Mouse (Mus musculus) megakaryocyte progenitor cell, adult 5-6 weeks (primary cell): ENCODE data around the gene Zc3h15. TPM values are rescaled to one million over a fixed set of nuclear protein-coding genes. Genes with fewer than 3 reads are reported as not detected.

Experiments
- ATAC-seq: replicated peaks from 2 replicates; pipeline ENCODE4 v1.8.0; 2016; ENCODE audit warnings: mild to moderate bottlenecking, moderate TSS enrichment, inconsistent platforms; ENCODE audit not compliant: poor library complexity
- total RNA-seq, 2 experiments: library from RNA; stranded (forward) in 1 of 2; stranded (reverse) in 1 of 2; fragments of 157-497, 149-512 nt in 1 of 2; fragments of 200-1000 nt in 1 of 2; gene quantifications; 2 replicates each; pipeline versions ENCODE4 v1.2.3 to v1.2.4; 2015 to 2017

Gene Zc3h15
- total RNA-seq, 2 experiments from 2014 or later, result 130 to 174 TPM

DNA sequence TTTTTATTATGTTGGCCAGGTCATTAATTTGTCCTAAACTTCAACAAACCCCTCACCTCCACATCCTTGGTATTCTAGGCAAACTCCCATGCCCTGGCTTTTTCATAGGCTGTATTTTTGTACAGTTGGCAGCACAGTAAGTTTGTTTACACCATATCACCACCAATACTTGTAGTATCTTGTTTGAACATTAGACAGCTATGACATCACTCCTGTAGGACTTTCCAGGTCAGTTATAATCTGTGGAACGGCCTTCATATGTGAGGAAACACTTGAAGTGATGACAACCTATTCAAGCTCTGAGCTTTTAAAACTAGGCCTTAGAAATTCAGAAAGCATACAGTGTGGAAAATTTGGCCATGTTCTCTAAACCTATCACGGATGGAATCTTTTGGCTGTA is 29.6 kb downstream of the Zc3h15 start:
- no peak for ATAC-seq

- no peak for ATAC-seq
Measured at GRCm38 (mm10) chr2:83674421-83674820, 30.2 kb downstream of the Zc3h15 start.

GRCm38 (mm10) chr2:83674896-83675295 is 30.7 kb downstream of the Zc3h15 start:
- ATAC-seq, result no peak

DNA sequence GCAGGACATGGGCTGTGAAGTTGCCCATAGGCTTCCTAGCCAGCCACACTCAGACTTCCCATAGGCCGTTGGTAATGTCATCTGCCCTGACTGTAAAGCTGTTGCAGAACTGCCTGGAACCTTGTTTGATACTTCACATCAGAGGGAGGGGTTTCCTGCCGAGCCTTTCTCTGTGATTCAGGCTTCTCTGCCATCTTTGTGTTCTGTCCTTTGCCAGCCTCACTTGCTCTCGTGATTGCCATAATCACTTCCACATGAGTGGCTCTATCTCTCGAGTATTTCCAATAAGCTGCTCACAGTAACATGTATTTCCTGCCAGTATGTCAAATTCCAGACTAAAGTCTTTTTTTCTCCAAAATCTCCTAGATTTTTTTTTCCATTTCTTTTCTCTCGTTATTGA is 31.4 kb downstream of the Zc3h15 start:
- ATAC-seq, result no peak

DNA sequence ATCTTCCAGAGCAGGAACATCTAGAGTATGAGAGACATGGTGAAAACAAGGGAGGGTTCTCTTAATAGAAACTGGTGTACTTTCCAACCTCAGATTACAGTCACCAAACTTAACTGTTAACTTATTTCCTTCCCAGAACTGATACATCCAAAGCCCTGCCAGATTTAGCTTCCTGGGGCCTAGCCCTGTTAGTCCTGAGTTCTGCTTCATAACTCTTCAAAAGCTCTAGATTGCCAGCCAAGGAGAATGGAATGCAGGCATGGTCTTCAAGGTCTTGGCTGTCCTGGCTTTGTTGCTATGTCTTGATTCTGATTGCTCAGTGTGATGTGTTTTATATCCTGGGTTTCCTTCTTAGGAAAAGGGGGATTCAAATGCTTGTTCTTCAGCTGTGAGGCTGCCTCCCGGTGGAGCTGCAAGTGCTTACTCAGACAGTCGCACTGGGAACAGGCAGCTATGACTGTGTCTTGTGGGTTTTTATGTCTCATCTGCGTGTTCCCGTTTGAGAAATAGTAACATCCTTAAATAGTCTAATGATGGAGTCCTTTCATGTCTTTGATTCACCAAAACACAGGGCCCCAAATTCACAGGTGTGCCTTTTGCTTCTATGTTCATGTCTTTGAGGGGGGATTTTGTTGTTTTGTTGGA is 32.1 kb downstream of the Zc3h15 start:
- no peak for ATAC-seq

DNA sequence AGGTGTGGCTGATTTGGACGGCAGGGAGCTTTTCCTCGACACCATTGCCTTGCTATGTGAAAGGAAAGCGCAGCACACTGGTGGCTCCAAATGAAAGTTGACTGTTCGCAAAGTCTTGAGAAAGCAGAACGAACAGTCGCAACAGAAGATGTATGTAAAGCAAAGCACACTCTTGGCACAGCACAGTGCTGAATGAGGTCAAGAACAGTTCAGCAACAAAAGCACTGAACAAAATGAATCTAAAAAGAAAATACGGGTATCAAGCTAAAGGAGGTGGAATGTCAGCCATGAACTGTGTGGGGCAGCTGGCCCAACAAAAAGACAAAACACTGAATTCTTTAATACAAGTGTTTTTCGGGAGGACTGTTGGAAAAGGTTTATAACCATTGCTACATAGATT is 37.1 kb downstream of the Zc3h15 start:
- no peak for ATAC-seq

GRCm38 (mm10) chr2:83681785-83682184 is 37.5 kb downstream of the Zc3h15 start:
- ATAC-seq, result no peak

GRCm38 (mm10) chr2:83682282-83682681 is 38.0 kb downstream of the Zc3h15 start:
- ATAC-seq, result no peak

GRCm38 (mm10) chr2:83683731-83684519 is 39.7 kb downstream of the Zc3h15 start:
- ATAC-seq, result no peak

DNA sequence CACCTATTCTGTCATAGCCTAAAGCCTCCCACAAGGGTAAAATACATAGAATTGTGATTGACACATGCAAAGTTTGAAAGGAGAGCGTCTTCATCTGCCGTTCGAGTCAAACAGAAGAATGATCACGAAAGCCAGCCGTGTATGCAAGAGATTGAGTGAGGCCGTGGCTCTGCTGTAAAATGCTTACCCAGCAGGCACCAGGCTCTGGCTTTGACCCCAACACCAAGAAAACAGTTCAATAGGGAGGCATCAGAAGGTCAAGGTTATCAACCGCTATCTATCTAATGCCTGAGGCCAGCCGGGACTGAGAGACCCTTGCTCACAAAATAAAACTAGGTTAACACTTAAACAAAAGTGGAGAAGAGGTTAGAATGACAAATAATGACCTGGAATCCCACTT is 40.5 kb downstream of the Zc3h15 start:
- ATAC-seq, result no peak

DNA sequence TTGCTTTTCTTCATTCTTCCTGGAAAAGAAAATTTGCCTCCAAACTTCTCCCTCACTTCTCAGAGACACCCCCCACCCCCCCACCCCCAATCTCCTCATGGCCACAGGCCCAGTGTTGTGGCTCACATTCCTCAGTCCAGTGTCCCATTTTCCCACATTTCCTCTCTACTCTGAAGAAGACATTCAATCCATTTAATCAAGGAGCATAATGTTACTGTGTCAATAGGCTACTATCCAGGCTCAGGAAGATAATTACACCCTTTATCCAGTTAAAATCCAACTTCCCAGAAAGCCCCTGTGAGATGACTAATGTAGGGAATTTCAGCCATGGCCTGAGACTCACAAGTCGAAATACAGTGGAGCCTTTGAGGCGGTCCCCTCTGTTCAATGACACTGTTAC is 46.1 kb downstream of the Zc3h15 start:
- ATAC-seq, result no peak

DNA sequence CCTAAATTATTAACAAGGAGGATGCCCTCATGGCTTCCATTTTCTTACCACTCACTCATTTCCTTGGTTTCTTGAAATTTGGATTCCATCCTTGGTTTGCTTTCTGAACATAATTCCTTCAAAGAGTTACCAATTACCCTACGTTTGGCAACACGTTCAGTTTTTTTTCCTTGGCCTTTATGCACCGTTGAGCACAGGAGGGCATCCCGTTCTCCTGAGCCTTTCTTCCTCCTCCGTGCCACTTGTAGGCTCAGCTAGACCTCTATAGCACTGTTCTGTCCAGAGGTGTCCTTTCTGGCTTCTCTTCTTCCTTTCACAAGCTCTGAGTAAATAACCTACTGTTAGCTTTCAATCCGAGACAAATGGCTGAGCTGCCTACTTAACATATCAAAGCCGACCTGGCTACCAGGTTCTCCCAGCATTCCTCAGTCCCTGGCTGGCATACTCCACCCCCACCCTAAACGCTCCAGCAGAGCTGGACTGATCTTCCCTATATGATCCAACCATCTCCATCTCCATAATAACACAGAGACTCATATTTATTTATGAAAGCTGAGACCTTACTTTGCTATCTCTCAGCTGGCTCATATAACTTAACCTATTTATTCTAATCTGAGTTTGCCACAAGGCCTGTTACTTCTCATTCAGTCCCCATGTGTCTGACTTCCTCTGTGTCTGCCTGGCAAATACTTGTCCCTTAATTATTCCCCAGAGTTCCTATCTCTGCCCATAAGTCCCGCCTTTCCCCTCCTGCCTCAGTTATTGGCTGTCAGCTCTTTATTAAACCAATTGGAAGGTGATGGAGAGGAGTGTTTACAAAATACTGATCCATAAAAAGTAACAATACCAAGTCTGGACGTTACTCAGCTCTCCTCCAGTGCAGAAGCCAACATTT is 48.7 kb downstream of the Zc3h15 start:
- ATAC-seq, result no peak

DNA sequence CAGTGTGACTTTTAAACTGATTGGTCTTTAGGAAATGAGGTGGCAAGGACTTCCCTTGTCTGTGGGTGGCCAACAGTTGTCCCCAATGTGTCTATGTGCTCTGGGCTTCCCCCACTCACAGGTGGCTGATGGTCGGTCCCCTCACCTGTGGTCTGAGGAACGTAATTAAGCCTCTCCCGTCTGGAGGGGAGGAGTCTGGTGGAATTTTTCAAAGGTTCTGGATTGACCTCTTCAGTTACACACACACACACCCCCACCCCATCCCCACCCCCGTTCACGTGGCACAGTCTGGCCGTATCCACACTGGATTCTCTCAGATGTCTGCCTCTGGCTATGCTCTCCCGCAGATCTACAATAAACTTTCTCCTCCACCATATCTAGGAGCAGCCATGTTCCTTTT is 49.8 kb downstream of the Zc3h15 start:
- no peak for ATAC-seq

- no peak for ATAC-seq
Measured at GRCm38 (mm10) chr2:83695345-83696247, 51.4 kb downstream of the Zc3h15 start.

DNA sequence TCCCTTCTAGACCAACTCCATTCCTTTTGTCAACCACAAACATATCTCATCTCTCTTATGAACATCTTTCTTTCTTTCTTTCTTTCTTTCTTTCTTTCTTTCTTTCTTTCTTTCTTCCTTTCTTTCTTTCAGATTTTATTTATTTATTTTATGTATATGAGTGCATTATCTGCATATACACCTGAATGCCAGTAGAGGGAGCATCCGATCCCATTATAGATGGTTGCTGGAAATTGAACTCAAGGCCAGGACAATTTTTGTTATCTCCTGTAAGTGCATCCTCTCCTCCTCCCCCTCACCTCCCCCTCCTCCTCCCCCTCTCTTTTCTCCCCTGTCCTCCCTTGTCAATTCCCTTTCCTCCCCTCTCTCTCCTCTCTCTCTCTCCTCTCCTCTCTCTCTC is 54.2 kb downstream of the Zc3h15 start:
- peak; percentile 81 for ATAC-seq

GRCm38 (mm10) chr2:83699324-83699723 is 55.1 kb downstream of the Zc3h15 start:
- no peak; the same call in 1 of the 2 replicates for ATAC-seq

- no peak for ATAC-seq
Measured at GRCm38 (mm10) chr2:83700667-83701066, 56.4 kb downstream of the Zc3h15 start.

GRCm38 (mm10) chr2:83702411-83702810 is 58.2 kb downstream of the Zc3h15 start:
- no peak for ATAC-seq

GRCm38 (mm10) chr2:83705580-83706158 is 61.4 kb downstream of the Zc3h15 start:
- peak; percentile 63 for ATAC-seq

DNA sequence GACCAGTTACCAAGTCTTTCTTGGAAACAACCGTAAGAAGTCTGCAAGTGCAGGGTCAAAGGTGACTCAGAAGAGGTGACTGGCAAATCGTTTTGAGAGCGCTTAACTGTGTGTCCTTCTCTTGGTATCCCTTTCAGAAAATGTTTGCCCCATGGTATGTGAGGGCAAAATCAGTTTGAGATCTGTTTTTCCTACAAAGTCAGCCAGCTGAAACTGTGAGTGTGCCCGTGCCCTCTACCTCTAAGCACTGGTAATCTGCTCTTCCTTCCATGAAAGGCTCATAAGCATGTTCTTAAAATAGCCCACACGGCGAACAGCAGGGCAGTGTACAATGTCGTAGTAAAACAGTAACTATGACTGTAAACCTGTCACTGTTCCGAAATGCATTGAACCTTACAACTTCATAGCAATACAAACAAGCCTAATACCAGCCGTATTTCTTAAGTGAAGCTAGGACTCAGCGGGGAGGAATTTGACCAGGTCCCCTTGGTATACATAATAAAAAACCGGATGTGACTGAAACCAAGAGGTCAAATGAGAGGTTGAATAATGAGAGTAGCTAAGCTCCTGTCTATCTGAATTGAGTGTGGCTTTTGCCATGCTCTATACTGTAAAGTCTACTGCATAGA is 65.8 kb downstream of the Zc3h15 start:
- ATAC-seq, result no peak
